Mouse (Mus musculus): ENCODE data around the gene Slc7a8. TPM values are rescaled to one million over a fixed set of nuclear protein-coding genes. Genes with fewer than 3 reads are reported as not detected.

The Slc7a8 gene
- polyA plus RNA-seq, 1 experiment, result 4.5 TPM

DNA sequence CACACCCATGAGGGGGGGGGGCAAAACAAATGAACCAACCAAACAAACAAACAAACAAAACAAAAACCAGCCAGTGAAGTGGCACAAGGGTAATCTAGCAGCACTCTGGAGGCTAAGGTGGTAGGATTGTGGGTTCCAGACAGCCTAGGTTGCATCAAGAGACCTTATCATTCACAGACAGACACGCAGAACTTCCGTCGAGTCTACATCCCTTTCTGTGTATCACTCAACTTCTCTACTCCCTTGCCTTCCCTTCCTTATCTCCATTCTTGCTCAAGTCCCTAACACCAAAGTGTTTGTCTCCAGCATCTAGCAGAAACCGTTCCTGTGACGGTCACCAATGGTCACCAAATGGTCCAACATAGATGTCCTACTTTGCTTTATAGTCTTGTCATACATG lies 6.5 kb upstream of the Slc7a8 start:
- Histone ChIP-seq H3K4me3 (replicated peaks; ENCODE audit: control insufficient read depth, low read depth, low read length) (no peak overlapping the region), H3K4me1 (ENCODE audit: control insufficient read depth, insufficient read depth, low read length) (peaks cover 2% of the 10 kb centered on the region), H3K27ac (ENCODE audit: control insufficient read depth, insufficient read depth, low read depth, low read length, poor library complexity) (no peak overlapping the region)
- WGBS, result 41% methylated on average over 5 of the region's 5 CpGs
- no peak for TF ChIP-seq POLR2A (IDR thresholded peaks at IDR 0.05; ENCODE audit: borderline replicate concordance, control insufficient read depth, low read depth, low read length)
- TF ChIP-seq CTCF (IDR thresholded peaks at IDR 0.05; ENCODE audit: control insufficient read depth, insufficient read depth, low read length), result no peak

DNA sequence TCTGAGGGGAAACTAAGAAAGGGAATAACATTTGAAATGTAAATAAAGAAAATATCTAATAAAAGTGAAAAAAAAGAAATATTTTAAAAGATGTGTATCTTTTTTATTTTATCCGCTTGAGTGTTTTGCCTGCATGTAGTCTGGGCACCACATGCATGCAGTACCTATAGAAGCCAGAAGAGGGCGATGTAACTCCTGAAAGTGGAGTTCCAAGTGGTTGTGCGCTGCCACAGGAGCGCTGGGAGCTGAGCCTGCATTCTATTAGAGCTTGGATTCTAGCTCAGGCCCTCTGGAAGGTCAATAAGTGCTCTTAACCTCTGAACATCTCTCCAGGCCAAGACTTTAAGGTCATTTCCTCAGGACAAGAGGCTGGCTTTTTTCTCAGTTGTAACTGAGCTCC lies 5.5 kb upstream of the Slc7a8 start:
- TF ChIP-seq POLR2A (IDR thresholded peaks at IDR 0.05; ENCODE audit: borderline replicate concordance, control insufficient read depth, low read depth, low read length), result no peak
- peak; percentile 44 for TF ChIP-seq CTCF (IDR thresholded peaks at IDR 0.05; ENCODE audit: control insufficient read depth, insufficient read depth, low read length)
- no peak overlapping the region for H3K4me3 ChIP-seq (replicated peaks; ENCODE audit: control insufficient read depth, low read depth, low read length)
- H3K4me1 ChIP-seq (ENCODE audit: control insufficient read depth, insufficient read depth, low read length), result peaks cover 2% of the 10 kb centered on the region
- 73% methylated on average over 4 of the region's 4 CpGs for WGBS
- H3K27ac ChIP-seq (ENCODE audit: control insufficient read depth, insufficient read depth, low read depth, low read length, poor library complexity), result no peak overlapping the region

DNA sequence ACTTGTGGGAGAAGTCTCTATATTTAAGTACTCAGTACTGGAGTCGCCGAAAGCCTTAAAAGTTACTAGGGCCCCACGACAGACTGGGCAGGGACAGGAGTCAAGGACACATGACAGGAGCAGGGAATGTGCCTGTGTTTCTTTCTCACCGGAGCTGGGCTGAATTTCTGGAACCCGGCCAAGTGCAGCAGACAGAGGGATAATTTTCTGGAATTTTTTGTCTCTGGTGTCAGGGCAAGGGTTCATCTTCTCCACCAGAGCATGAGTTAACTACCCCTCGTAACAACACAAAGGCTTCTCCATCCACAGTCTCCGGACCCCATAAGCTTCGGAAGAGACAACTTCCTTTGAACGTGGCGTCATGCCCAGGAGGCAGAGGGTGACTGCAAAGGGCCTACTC lies 4.7 kb upstream of the Slc7a8 start:
- Histone ChIP-seq H3K4me3 (replicated peaks; ENCODE audit: control insufficient read depth, low read depth, low read length) (no peak overlapping the region), H3K4me1 (ENCODE audit: control insufficient read depth, insufficient read depth, low read length) (no peaks in the 10 kb centered on the region), H3K27ac (ENCODE audit: control insufficient read depth, insufficient read depth, low read depth, low read length, poor library complexity) (no peak overlapping the region)
- WGBS, result 83% methylated on average over 10 of the region's 10 CpGs
- no peak for TF ChIP-seq POLR2A (IDR thresholded peaks at IDR 0.05; ENCODE audit: borderline replicate concordance, control insufficient read depth, low read depth, low read length)
- no peak for TF ChIP-seq CTCF (IDR thresholded peaks at IDR 0.05; ENCODE audit: control insufficient read depth, insufficient read depth, low read length)

DNA sequence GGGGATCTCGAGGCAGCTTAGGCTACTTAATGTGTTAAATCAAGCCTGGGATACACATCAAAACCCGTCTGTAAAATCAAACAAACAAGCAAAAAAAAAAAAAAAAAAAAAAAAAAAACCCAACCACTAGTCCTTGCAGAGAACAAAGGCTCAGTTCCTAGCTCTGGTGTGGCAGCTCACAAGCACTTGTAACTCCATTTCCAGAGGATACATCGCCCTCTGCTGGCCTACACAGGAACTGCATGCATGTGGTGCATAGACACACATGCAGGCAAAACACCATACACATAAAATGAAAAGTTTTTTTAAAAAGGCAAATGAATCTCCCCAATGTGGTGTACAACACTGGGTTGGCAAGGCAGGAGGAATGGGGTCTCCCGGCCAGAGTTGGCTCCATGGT lies 4.2 kb upstream of the Slc7a8 start:
- Histone ChIP-seq H3K4me3 (replicated peaks; ENCODE audit: control insufficient read depth, low read depth, low read length) (no peak overlapping the region), H3K4me1 (ENCODE audit: control insufficient read depth, insufficient read depth, low read length) (no peaks in the 10 kb centered on the region; the same call in 1 of the 2 replicates), H3K27ac (ENCODE audit: control insufficient read depth, insufficient read depth, low read depth, low read length, poor library complexity) (no peak overlapping the region)
- 63% methylated on average over 4 of the region's 4 CpGs for WGBS
- TF ChIP-seq POLR2A (IDR thresholded peaks at IDR 0.05; ENCODE audit: borderline replicate concordance, control insufficient read depth, low read depth, low read length) (no peak), CTCF (IDR thresholded peaks at IDR 0.05; ENCODE audit: control insufficient read depth, insufficient read depth, low read length) (peak; percentile 84)

DNA sequence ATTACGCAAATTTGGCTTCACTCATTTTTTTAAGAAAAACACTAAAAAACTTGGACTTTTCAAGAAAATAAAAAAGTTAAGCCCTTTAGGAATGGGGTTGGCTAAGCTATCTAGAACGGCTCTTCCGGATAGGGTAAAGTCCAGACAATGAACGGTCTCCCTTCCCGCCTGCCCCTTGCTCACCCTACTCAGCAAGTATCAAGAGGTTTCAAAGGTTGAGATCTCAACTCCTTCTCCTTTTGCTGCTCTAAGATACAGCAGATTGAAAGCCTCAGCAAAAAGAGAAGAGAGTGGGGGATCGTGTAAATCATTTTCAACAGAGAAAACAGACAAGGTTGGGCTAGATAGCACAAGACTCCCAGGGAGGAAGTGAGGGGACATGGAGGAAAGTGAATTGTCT lies 1.2 kb upstream of the Slc7a8 start:
- Histone ChIP-seq H3K4me3 (replicated peaks; ENCODE audit: control insufficient read depth, low read depth, low read length) (no peak overlapping the region), H3K27ac (ENCODE audit: control insufficient read depth, insufficient read depth, low read depth, low read length, poor library complexity) (no peak overlapping the region), H3K4me1 (ENCODE audit: control insufficient read depth, insufficient read depth, low read length) (no peaks in the 10 kb centered on the region; the same call in 1 of the 2 replicates)
- no peak for TF ChIP-seq CTCF (IDR thresholded peaks at IDR 0.05; ENCODE audit: control insufficient read depth, insufficient read depth, low read length)
- TF ChIP-seq POLR2A (IDR thresholded peaks at IDR 0.05; ENCODE audit: borderline replicate concordance, control insufficient read depth, low read depth, low read length), result no peak
- WGBS, result 70% methylated on average over 6 of the region's 6 CpGs

DNA sequence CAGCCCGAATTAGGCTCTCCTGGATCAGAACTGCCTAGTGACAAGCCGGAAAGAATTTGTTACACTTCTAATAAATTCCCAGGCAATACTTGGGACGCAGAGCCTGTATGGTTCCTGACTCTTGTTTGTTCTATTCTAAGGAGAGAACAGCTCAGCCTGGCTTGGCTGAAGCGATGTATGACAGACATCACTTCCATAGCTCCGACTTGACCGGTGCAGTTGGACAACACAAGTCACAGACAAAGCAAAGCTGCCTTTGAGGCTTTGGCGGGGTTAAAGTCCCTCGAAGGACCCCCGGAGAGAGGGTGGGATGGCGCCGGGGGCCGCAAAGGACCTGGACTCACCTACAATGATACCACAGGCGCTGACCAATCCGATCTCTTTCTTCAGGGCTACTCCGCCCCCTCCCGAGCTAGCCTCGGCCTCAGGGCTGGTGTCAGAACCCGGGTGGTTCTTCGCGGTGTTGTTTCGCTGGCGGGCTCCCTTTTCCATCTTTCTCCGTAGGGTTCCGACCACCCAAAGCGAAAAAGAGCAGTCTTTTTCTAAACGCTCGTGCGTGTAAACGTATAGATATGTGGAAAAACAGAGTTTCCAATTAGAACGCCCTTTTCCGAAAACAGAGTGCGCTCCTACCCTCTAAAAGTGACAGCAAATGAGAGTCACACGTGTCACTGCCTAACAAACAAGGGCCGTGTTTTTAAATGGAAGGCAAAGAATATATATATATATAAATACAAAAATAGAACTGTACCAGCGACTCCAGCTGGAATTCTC lies 723 bp downstream of the Slc7a8 start:
- TF ChIP-seq POLR2A (IDR thresholded peaks at IDR 0.05; ENCODE audit: borderline replicate concordance, control insufficient read depth, low read depth, low read length) (no peak; the same call in 1 of the 2 replicates), CTCF (IDR thresholded peaks at IDR 0.05; ENCODE audit: control insufficient read depth, insufficient read depth, low read length) (no peak)
- H3K4me1 ChIP-seq (ENCODE audit: control insufficient read depth, insufficient read depth, low read length), result no peaks in the 10 kb centered on the region; the same call in 1 of the 2 replicates
- peak overlapping the region; percentile 24; the same call in 1 of the 2 replicates for H3K27ac ChIP-seq (ENCODE audit: control insufficient read depth, insufficient read depth, low read depth, low read length, poor library complexity)
- WGBS, result 4% methylated on average over 35 of the region's 35 CpGs
- H3K4me3 ChIP-seq (replicated peaks; ENCODE audit: control insufficient read depth, low read depth, low read length), result peak overlapping the region; percentile 41

DNA sequence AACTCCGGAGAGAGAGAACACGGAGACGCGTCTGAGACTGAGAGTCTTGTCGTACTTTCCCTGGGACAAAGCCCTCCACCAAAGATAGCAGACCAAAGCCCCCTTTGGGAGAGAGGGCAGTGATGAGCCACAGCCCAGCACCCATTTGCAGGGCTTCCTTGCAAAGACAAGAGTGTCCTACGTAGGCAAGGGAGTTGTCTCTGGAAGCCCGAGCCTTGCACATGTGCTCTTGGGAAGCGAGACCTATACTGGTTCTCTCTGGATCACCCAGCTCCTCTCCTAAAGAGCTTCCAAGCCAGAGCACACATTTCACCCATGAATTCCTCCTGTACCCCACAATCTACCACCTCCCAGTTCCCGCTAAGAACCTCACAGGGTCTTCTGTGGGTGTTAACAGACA lies 1.7 kb downstream of the Slc7a8 start:
- H3K4me1 ChIP-seq (ENCODE audit: control insufficient read depth, insufficient read depth, low read length), result no peaks in the 10 kb centered on the region; the same call in 1 of the 2 replicates
- no peak overlapping the region for H3K4me3 ChIP-seq (replicated peaks; ENCODE audit: control insufficient read depth, low read depth, low read length)
- TF ChIP-seq POLR2A (IDR thresholded peaks at IDR 0.05; ENCODE audit: borderline replicate concordance, control insufficient read depth, low read depth, low read length), result no peak
- H3K27ac ChIP-seq (ENCODE audit: control insufficient read depth, insufficient read depth, low read depth, low read length, poor library complexity), result no peak overlapping the region
- WGBS, result 80% methylated on average over 9 of the region's 9 CpGs

DNA sequence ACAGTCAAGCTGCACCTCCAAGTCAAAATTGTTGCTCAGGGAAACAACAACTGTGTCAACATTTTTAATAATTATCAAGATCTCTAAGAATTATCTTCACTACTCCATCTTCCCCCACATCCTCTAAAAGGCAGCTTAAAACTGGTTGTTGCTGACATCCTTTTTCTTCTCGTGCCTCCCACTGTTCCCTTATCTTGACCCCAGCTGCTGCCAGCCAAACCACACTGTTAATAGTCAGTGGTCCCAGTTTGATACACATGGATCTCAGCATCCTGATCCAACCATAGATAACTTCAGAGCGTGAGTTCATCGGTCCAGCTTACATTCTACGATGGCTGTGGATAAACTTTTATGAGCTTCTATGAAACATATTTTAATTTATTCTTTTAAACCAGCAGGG lies 3.9 kb downstream of the Slc7a8 start:
- H3K4me1 ChIP-seq (ENCODE audit: control insufficient read depth, insufficient read depth, low read length), result no peaks in the 10 kb centered on the region; the same call in 1 of the 2 replicates
- no peak overlapping the region for H3K27ac ChIP-seq (ENCODE audit: control insufficient read depth, insufficient read depth, low read depth, low read length, poor library complexity)
- H3K4me3 ChIP-seq (replicated peaks; ENCODE audit: control insufficient read depth, low read depth, low read length), result no peak overlapping the region
- TF ChIP-seq POLR2A (IDR thresholded peaks at IDR 0.05; ENCODE audit: borderline replicate concordance, control insufficient read depth, low read depth, low read length), result no peak
- no peak for TF ChIP-seq CTCF (IDR thresholded peaks at IDR 0.05; ENCODE audit: control insufficient read depth, insufficient read depth, low read length)
- 24% methylated on average over 4 of the region's 4 CpGs for WGBS

All from bone marrow, adult 2 months (tissue).